Mouse (Mus musculus): ENCODE measurements at regions not wholly inside any gene's neighbourhood (a gene's known extent, or its start where the extent isn't known, plus 50 kb on each side); places are given as distances from the start of the nearest gene placed in this dataset.

GRCm38 (mm10) chr13:78426306-78426921 lies 226.9 kb upstream of the Nr2f1 start:
- no peak for DNase-seq (ENCODE audit: low spot score in 2 of 2)

GRCm38 (mm10) chr13:78405071-78405470 lies 205.5 kb upstream of the Nr2f1 start:
- DNase-seq (ENCODE audit: low spot score in 2 of 2): peak; percentile 23 to 46

GRCm38 (mm10) chr13:78383761-78384160 lies 184.2 kb upstream of the Nr2f1 start:
- DNase-seq (ENCODE audit: low spot score in 2 of 2): no peak

GRCm38 (mm10) chr13:78361236-78361635 lies 161.7 kb upstream of the Nr2f1 start:
- DNase-seq (ENCODE audit: low spot score in 2 of 2): no peak

- no peak for DNase-seq (ENCODE audit: low spot score in 2 of 2)
Observed at GRCm38 (mm10) chr13:78348830-78349229, 149.3 kb upstream of the Nr2f1 start.

- DNase-seq (ENCODE audit: low spot score in 2 of 2): no peak
Observed at GRCm38 (mm10) chr13:78324443-78325206, 125.1 kb upstream of the Nr2f1 start.

GRCm38 (mm10) chr13:78323183-78323582 lies 123.6 kb upstream of the Nr2f1 start:
- no peak for DNase-seq (ENCODE audit: low spot score in 2 of 2)

GRCm38 (mm10) chr13:78318434-78318833 lies 118.9 kb upstream of the Nr2f1 start:
- no peak for DNase-seq (ENCODE audit: low spot score in 2 of 2)

- no peak for DNase-seq (ENCODE audit: low spot score in 2 of 2)
Observed at GRCm38 (mm10) chr13:78310837-78311236, 111.3 kb upstream of the Nr2f1 start.
